8 mouse cellular contexts compared by ENCODE assay signal in the genomic region with DNA sequence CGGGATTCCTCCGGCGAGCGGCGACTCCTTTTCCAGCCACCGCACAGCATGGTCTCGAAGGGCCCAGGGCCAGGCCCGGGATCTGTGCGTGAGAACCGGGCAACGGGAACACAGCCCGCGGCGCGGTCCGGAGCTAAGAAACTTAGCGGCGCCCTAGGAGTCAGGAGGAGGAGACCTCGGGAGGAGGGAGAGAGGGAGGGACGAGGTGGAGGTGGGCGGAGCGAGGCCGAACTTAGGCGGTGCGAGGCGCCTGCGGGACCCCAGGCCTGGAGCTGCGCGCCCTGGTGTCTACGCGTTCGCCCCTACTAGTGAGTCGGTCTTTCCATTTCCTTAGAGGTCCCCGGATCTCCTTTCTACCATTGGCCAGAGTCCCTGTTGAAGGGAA. TPM values are rescaled to one million over a fixed set of nuclear protein-coding genes. Genes with fewer than 3 reads are reported as not detected.
DNase-seq lines count a peak whose midpoint lies in the region; ATAC-seq and TF ChIP-seq lines count a peak whose summit lies in the region.

Gene Plcd3 (minus strand): TSS at position 178 of the 385 bp plus-strand sequence.
Gene Acbd4 (plus strand): TSS at position 202 of the 385 bp plus-strand sequence.

- intact Hi-C loops in heart, postnatal 14 days (cut with DNase I), result no loop called here

- peaks cover 21% of the 10 kb centered on the region; the same call in 1 of the 2 replicates for H3K27me3 ChIP-seq in forebrain, embryonic 15.5 days
- H3K27me3 ChIP-seq in lung, embryonic 14.5 days (ENCODE audit: insufficient read depth, low read length), result peaks cover 13% of the 10 kb centered on the region
- H3K27me3 ChIP-seq in thymus, adult 2 months (ENCODE audit: control insufficient read depth, insufficient read depth, low read length), result peaks cover 5% of the 10 kb centered on the region; the same call in 1 of the 2 replicates

- peak; percentile 10; the same call in 1 of the 2 replicates for ATAC-seq in forebrain, embryonic 15.5 days (replicated peaks)
- ATAC-seq in lung, embryonic 14.5 days (ENCODE audit: insufficient read depth), result peak; percentile 36; the same call in 1 of the 2 replicates

- H3K4me1 ChIP-seq in forebrain, embryonic 15.5 days, result peaks cover 22% of the 10 kb centered on the region
- H3K4me1 ChIP-seq in lung, embryonic 14.5 days (ENCODE audit: insufficient read depth), result peaks cover 19% of the 10 kb centered on the region
- peaks cover 26% of the 10 kb centered on the region for H3K4me1 ChIP-seq in olfactory bulb, adult 2 months (ENCODE audit: control insufficient read depth, insufficient read depth, low read length)
- peaks cover 25% of the 10 kb centered on the region for H3K4me1 ChIP-seq in thymus, adult 2 months (replicated peaks; ENCODE audit: control insufficient read depth, insufficient read depth, low read length)

- peak within 1 kb of the TSS; percentile 44 for H3K9ac ChIP-seq in forebrain, embryonic 15.5 days (replicated peaks)
- peak within 1 kb of the TSS; percentile 56 for H3K9ac ChIP-seq in lung, embryonic 14.5 days

- DNase-seq in MEL-GATA-1-ER (ENCODE audit: extremely low read depth, low read depth), result peak; percentile 51
- DNase-seq in c-Kit-positive CD71-positive TER-119-positive erythroid progenitor cells, embryonic 14.5 days (ENCODE audit: low spot score), result peak; percentile 64
- peak; percentile 86 to 87 for DNase-seq in heart, postnatal 14 days
- peak in 1 of 2 experiments; percentile 74 for DNase-seq in layer of hippocampus, adult 18-20 months (ENCODE audit: low spot score in 2 of 2)
- DNase-seq in lung, embryonic 14.5 days, result peak; percentile 86
- peak; percentile 57 for DNase-seq in thymus, adult 2 months

- no peaks in the 10 kb centered on the region for H3K36me3 ChIP-seq in forebrain, embryonic 15.5 days
- no peaks in the 10 kb centered on the region for H3K36me3 ChIP-seq in lung, embryonic 14.5 days (ENCODE audit: insufficient read depth)
- no peaks in the 10 kb centered on the region for H3K36me3 ChIP-seq in thymus, adult 2 months (ENCODE audit: control insufficient read depth, insufficient read depth, low read length)

- peak within 1 kb of the TSS; percentile 48 for H3K4me3 ChIP-seq in forebrain, embryonic 15.5 days
- peak within 1 kb of the TSS; percentile 52 for H3K4me3 ChIP-seq in lung, embryonic 14.5 days (ENCODE audit: low read depth, low read length)
- H3K4me3 ChIP-seq in olfactory bulb, adult 2 months (ENCODE audit: insufficient read depth, low read depth, low read length), result peak within 1 kb of the TSS; percentile 55
- peak within 1 kb of the TSS; percentile 21 for H3K4me3 ChIP-seq in thymus, adult 2 months (ENCODE audit: control insufficient read depth, insufficient read depth, low read length)

- no peaks in the 10 kb centered on the region for H3K9me3 ChIP-seq in forebrain, embryonic 15.5 days
- H3K9me3 ChIP-seq in lung, embryonic 14.5 days (ENCODE audit: low read depth, low read length), result no peaks in the 10 kb centered on the region

- H3K4me2 ChIP-seq in forebrain, embryonic 15.5 days (replicated peaks), result peak within 1 kb of the TSS; percentile 83
- H3K4me2 ChIP-seq in lung, embryonic 14.5 days, result peak within 1 kb of the TSS; percentile 75

- under 1% methylated on average over 34 of the region's 34 CpGs for WGBS in forebrain, embryonic 15.5 days
- 1% methylated on average over 34 of the region's 34 CpGs for WGBS in lung, embryonic 14.5 days
- WGBS in olfactory bulb, adult 2 months, result 2% methylated on average over 32 of the region's 34 CpGs
- WGBS in thymus, adult 2 months, result 2% methylated on average over 34 of the region's 34 CpGs

- TF ChIP-seq POLR2A in olfactory bulb, adult 2 months (IDR thresholded peaks at IDR 0.05; ENCODE audit: insufficient read depth, low read depth, low read length), result peak; percentile 39; the same call in 1 of the 2 replicates
- TF ChIP-seq POLR2A in thymus, adult 2 months (IDR thresholded peaks at IDR 0.05; ENCODE audit: control insufficient read depth, extremely low read depth, insufficient read depth, low read length, poor library complexity), result no peak

- TF ChIP-seq CTCF in lung, embryonic 14.5 days (IDR thresholded peaks at IDR 0.05; ENCODE audit: low read depth), result no peak
- no peak; the same call in 1 of the 2 replicates for TF ChIP-seq CTCF in olfactory bulb, adult 2 months (IDR thresholded peaks at IDR 0.05; ENCODE audit: insufficient read depth, low read depth, low read length)
- TF ChIP-seq CTCF in thymus, adult 2 months (IDR thresholded peaks at IDR 0.05; ENCODE audit: borderline replicate concordance, control insufficient read depth, extremely low read depth, insufficient read depth, low read length, poor library complexity), result no peak

- H3K27ac ChIP-seq in forebrain, embryonic 15.5 days (replicated peaks), result no peak within 1 kb of the TSS
- H3K27ac ChIP-seq in lung, embryonic 14.5 days (ENCODE audit: low read depth), result no peak within 1 kb of the TSS
- peak within 1 kb of the TSS; percentile 11; the same call in 1 of the 2 replicates for H3K27ac ChIP-seq in olfactory bulb, adult 2 months (ENCODE audit: insufficient read depth, low read depth, low read length)
- no peak within 1 kb of the TSS for H3K27ac ChIP-seq in thymus, adult 2 months (ENCODE audit: control insufficient read depth, insufficient read depth, low read length)

RNA-seq across cellular contexts. Expression of gene Plcd3, which starts in this region (rescaled TPM):
- polyA plus RNA-seq in forebrain, embryonic 15.5 days (2015; fragmentation: Nextera tagmentation; extraction: Ambion mirVana), result 1.9 and 2.3 TPM in 2 replicates
- total RNA-seq in heart, postnatal 14 days (2021), result 10 to 100 TPM; 19.4 to 20.9 TPM
- total RNA-seq in layer of hippocampus, adult 18-20 months (2021), result 10 to 100 TPM; 11.0 TPM
- 1.0 and 2.5 TPM in 2 replicates for polyA plus RNA-seq in lung, embryonic 14.5 days (2014; fragmentation: Nextera tagmentation; extraction: Ambion mirVana)
- not detected in 2 replicates for polyA plus RNA-seq in olfactory bulb, adult 2 months (2012; ENCODE audit: insufficient read depth, insufficient read length, low replicate concordance, missing spikeins)
- polyA plus RNA-seq in thymus, adult 2 months (2012; rRNA removed), result 3.9 and 5.4 TPM in 2 replicates

RNA-seq across cellular contexts. Expression of gene Acbd4, which starts in this region (rescaled TPM):
- 14.6 and 14.8 TPM in 2 replicates for polyA plus RNA-seq in forebrain, embryonic 15.5 days (2015; fragmentation: Nextera tagmentation; extraction: Ambion mirVana)
- total RNA-seq in heart, postnatal 14 days (2021), result 10 to 100 TPM; 30.5 to 34.5 TPM
- total RNA-seq in layer of hippocampus, adult 18-20 months (2021), result 10 to 100 TPM; 75.1 to 90.2 TPM
- 11.0 and 14.4 TPM in 2 replicates for polyA plus RNA-seq in lung, embryonic 14.5 days (2014; fragmentation: Nextera tagmentation; extraction: Ambion mirVana)
- polyA plus RNA-seq in olfactory bulb, adult 2 months (2012; ENCODE audit: insufficient read depth, insufficient read length, low replicate concordance, missing spikeins), result not detected in 2 replicates
- 28.8 and 29.5 TPM in 2 replicates for polyA plus RNA-seq in thymus, adult 2 months (2012; rRNA removed)
